Mouse (Mus musculus): ENCODE measurements around the gene Plcg2.

Plcg2 gene

DNA sequence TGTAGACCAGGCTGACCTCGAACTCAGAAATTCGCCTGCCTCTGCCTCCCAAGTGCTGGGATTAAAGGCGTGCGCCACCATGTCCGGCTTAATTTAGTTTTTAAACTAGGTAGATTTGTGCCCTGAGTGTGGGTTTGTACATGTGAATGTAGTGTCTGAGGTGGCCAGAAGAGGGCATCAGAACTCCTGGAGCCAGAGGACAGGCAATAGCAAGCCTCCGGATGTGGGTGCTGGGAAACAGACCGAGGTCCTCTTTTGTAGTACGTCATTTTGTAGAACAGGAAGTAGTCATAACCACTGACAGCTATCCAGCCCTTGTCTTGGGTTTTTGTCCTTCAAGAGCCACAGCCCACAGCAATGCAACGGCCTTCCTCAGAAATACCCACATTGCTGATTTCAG is 141.5 kb downstream of the Plcg2 start:
- no peak for DNase-seq

DNA sequence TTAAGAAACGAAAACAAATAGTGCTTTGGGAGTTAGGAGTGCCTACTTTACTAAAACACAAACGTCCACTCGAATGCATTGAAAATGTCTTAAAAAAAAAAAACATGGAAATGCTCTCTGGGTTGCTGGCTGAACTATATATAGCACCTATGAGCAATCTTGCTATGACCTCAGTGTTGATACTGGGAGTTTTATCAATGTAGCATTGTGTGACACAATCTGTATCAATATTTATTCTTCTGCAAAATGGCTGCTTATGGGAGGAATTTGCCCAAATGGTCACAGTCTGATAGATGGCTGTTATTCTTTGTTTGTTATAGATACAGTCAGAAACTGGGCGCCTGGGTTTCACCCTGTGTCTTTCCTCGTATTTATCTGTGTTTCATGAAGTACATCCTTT is 147.4 kb downstream of the Plcg2 start:
- DNase-seq = no peak

DNA sequence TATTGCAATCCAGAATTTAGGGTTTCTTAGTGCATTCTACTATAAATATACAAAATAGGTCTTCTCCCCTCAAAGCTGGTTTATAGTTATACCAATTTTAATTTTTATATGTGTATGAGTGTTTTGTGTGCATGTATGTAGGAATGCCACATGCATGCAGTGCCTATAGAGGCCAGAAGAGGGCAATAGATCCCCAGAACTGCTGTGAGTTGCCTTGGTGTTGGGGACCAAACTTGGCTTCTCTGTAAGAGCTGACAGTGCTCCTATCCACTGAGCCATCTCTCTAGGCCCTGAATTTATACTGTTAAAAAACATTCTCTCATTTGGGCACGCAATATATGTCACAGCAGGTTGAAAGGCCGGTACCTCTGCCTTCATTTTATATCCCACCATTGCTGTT is 147.9 kb downstream of the Plcg2 start:
- peak; percentile 56 for DNase-seq

DNA sequence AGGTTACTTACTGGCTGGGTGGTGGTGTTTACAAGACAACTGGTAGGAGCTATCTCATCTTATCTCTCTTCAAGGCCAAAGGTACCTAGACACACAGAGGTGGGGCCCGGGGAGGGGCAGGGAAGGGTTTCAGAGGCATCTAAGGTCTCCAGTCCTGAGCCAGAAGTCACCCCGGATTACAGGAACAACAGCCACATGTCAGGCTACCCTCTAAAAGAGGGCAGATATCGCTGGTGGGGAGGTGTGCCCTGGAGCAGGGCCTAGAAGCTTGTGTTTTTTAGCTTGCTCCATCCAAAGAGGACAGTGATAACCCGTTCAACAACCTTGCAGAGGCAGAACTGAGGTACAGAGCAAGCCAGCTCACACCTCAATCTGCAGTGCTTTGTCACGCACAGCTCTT is 148.3 kb downstream of the Plcg2 start:
- DNase-seq = no peak

DNA sequence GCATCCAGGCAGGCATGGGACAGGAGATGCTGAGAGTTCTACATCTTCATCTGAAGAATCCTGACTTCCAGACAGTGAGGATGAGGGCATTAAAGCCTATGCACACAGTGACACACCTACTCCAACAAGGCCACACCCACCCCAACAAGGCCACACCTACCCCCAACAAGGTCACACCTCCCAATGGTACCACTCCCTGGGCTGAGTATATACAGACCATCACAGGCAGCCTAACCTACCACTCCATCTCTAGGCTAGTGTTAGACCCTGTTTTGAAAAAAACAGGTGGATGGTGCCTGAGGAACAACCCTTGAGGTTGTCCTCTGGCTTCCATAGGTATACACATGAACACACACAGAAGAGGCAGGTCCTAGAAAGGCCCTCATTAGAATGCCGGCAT is 154.2 kb downstream of the Plcg2 start:
- no peak for DNase-seq

DNA sequence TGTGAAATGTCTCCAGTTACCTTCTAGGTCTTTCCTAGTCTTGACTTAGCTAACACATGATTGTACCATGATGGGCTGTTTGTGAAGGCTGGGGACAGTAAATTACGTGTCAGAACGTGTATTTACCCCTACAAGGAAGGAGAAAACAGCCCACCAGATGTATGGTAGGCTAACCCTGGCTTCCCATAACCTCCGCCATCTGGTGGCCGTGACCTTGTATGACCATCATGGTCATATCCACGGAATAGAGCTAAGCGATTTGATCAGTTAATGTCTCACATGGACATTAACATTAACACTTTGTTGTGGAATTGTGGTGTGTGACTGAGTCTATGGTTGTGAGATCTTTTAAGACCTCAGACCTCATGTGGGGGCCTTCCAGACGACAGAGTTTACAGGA is 160.9 kb downstream of the Plcg2 start:
- DNase-seq = no peak

DNA sequence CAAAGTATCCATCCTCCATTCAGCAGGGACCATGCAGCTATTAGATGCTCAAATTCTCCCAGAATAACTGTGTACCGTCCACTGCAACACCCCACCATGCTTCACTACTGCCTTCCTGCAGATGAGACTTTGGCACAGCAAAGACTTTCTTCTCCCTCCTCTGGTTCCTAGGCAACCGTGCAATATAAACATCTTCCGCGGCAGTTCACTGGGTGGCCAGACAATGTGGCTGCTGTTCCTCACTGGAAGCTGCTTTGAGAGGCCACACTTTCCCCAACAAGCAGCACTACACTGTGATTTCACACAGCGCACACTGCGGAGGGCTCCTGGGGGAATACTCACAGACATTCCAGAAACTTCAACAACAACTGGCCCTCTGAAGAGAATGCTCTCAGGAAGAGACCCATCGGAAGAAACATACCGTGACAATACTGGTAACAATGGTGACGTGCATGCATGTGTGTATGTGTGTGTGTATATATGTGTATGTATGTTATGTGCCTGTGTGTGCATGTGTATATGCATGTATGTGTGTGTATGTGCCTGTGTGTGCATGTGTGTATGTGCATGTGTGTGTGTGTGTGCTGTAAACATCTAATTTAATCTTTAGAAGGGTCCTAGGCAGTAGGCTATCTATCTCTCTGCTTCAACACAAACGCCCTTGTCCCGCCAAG is 162.4 kb downstream of the Plcg2 start:
- DNase-seq = no peak

DNA sequence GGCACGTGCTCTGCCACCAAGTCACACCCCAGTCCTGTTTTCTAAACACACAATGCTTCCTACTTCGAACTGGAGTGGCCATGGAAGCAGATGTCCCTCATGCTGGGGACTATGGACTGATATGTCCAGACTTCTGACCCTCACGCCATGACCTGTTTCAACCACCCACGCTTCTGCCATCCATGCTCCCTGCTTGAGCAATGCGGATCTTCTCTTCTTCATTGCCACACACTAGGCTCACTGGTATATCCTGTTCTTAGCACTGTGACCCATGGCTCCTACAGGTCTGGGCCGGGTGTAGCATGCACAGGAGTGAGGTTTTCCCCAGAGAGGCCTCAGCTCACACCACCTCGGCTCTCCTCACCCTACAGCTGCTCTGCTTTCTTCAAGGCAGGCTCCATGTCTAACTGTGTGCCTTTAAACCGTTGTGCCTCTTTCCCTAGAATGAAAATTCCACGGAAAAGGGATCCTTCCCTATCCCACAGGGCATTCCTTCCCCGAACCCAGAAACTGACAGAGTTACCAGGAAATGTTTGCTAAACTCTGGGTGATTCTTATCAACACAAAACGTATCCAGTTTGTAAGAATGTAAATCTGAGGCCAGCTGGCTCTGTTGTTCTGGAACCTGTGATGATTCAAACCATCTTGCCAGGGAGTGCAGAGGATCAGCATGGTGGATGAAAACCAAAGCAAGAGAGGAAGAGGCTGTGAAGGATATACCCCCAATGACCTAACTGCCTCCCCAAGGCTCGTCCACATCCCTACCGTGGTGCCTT is 169.4 kb downstream of the Plcg2 start:
- no peak for DNase-seq

DNA sequence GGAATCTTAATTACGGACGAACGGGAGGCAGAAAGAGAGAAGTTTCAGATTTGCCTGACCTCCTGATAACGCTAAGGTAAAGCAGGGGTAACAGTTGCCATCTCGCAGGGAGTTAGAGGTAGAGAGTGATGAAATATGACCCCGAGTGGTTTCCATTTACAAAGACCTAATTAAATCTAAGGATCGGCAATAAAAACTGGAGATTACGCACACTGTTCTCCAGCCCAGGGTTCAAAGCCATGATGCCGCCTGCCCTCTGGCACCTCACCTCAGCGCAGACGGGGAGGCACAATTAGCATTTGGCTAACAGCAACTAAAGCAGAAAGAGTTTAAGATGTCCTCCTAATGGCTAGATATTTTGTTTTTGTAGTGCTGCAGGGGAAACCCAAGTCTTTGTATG is 172.4 kb downstream of the Plcg2 start:
- no peak for DNase-seq

DNA sequence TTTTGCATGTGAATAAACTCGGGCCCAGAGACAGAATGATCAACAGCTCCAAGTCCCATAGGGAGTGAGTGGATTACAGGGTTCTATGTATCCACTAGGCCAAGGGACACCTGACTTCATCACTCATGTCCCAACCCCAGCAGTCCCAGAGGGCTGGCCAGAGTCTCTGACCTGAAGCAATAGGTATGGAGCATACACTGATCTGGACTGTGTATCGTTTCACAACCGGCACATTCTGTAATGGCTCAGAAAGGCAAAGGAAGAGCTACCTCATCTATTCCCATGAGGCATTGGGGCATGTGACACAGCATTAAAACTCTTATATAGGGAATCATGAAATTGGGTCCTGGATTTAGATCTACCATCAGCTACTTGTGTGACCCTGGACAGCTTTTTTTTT is 174.5 kb downstream of the Plcg2 start:
- no peak for DNase-seq

DNA sequence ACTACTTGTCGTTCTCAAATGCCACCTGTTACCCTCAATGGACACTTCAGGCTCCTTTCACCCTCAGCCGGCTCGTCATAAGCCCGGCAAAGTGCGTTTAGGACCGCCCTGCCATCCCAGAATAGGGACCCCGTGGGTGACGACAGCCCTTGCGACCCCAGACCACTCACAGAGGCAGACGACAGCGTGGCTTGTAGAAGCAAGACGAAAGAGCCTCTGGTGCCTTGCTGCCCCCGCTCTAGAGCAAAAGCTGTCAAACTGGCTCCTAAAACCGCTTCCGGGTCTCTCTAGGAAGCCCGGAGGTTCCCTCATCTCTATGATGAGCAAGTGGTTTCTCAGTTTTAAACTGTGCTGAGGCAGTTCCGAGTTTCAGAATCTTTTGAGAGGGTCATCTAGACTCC is 175.3 kb downstream of the Plcg2 start, which contains the start of gene Sdr42e1:
Sdr42e1 (minus strand) TSS at position 260 of the 401 bp plus-strand sequence.
- peak; percentile 56 for DNase-seq

DNA sequence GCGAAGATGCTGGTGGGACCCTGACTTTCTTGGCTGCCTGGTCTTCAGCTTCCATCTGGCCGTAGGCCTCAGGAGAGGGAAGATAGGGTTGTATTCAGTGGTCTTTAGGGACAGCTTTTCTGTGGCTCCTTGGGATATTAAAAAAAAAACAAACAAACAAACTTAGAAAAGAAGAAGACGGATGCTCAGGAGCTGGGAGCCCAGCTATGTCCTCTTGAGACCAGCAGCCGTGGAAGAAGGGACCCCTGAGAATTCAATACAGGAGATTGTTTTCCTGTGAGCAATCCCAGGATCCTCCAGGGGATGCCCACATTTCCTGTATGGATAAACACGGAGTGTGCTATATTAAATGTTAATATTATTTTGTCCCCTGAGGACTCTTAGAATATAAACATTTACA is 177.1 kb downstream of the Plcg2 start:
- DNase-seq = no peak

DNA sequence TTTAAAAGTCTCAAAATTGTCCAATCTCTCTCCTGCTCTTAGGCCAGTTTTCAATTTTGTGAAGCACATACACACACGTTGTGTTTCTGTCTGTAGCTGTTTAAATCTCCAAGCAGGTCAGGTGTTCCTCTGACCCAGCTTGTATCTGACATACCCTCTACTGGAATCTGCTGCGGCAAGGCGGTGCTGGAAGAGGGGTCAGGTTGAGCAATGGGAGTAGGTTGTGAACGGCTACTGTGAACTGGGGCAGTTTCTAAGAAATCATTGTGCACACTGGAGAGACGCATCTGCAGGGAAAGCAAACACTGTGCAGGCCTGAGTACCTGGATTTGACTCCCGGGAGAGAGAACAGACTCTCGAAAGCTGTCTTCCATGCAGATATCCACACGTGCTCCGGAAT is 178.4 kb downstream of the Plcg2 start:
- no peak for DNase-seq

DNA sequence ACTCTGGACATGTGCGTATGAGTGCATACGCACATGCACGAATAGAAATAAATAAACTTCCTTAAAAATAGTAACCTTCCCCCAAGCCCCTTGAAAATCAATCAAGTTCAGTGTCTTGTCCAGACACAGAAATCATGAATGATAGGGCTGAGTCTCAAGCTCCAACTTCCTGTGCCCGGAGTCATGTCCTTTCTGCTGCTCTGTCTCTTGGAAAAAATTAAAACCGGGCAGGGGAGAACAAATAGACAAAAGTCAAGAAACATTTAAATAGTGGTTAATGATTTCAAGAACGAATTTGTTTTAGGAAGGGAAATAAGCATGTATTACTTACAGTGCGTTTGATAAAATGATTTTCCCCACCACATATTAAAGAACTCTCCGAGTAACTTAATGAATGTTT is 178.9 kb downstream of the Plcg2 start:
- no peak for DNase-seq

DNA sequence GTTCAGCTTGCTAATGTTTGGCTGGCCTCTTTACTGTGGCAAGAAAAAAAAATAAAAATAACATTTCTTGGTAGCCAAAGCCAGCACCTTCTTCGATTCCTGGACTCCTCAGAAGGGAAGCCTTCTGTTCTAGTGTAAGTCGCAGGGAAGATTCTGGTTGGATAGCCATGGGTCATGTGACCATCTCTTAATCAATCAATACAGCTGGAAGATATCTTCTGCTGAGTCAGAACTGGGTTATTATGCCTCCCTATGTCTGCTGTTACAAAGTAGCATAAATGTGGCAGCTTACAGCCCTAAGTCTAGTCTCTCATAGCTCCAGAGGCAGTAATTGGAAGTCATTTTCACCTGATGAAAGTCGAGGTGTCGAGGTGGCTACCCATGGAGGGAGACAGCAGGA is 180.6 kb downstream of the Plcg2 start:
- DNase-seq = no peak

DNA sequence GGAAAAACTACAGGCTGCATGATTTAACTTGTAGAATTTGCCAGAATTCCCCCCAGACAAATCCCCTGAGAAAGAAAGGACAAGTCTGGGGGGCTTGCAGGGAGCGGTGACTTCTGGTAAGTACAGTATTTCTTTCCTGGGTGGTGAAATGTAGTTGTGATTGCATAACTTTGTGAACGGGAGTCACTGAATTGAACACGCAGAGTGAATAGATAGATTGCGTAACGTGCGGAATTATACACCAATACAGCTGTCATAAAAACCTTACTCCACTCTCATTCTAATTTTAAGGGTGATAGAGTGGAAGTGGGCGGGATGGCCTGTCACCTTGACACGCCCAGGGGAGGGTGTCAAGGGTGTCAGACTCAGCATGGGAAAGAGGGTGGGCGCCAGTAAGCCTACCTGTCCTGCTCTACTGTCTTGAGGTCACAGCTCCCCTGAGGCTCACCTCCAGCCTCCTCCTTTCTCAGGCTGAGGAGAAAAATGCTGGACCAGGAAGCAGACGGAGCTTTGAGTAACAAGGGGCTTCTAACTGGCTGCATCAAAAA is 185.9 kb downstream of the Plcg2 start:
- DNase-seq = no peak

DNA sequence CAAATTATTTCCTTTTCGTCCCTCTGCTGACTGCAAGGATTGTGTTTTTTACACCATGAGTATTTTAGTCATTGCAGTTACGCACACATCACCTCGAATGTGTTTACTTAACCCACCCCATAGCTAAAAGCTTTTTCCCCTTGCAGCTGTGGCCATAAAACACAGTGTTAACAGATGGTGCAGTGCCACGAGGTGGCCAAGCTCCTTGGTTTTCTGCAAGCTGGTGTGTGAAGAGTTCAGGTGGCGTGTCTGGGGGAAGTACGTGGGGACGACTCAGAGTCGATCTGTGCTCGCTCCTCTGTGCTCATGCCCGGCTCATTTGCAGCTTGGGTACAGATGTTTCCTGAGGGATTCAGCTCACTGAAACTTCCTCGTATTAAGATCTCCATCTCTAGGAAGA is 186.4 kb downstream of the Plcg2 start:
- no peak for DNase-seq
